Mouse (Mus musculus) forebrain, embryonic 11.5 days (tissue): ENCODE data around the gene Atp8b5. TPM values are rescaled to one million over a fixed set of nuclear protein-coding genes. Genes with fewer than 3 reads are reported as not detected.

Experiments
- ATAC-seq: fragments of 200-750 bp; cut with Nextera tagmentation; replicated peaks from 2 replicates; pipeline ENCODE4 v1.8.0; 2017; ENCODE audit warnings: moderate TSS enrichment; ENCODE audit not compliant: low FRiP score
- DNase-seq: peaks from one replicate; pipeline ENCODE4 v3.0.0-alpha.2; 2017; ENCODE audit warnings: low spot score
- H3K27ac ChIP-seq: fragments of 300-500 bp; sonication (generic); 2 replicates; pipeline ENCODE4 v1.5.1; 2014; ENCODE audit warnings: low read depth, low read length
- H3K27me3 ChIP-seq: fragments of 300-500 bp; sonication (generic); 2 replicates; pipeline ENCODE4 v1.6.1; 2014; ENCODE audit warnings: mild to moderate bottlenecking, low read length, mixed read lengths; ENCODE audit not compliant: control insufficient read depth, insufficient read depth
- H3K36me3 ChIP-seq: fragments of 300-500 bp; sonication (generic); 2 replicates; pipeline ENCODE4 v1.6.1; 2014; ENCODE audit warnings: mild to moderate bottlenecking, low read length, moderate library complexity, mixed read lengths; ENCODE audit not compliant: control insufficient read depth, insufficient read depth
- H3K4me1 ChIP-seq: fragments of 300-500 bp; sonication (generic); replicated peaks from 2 replicates; pipeline ENCODE4 v1.6.1; 2014; ENCODE audit warnings: low read length, mixed read lengths; ENCODE audit not compliant: control insufficient read depth, insufficient read depth
- H3K4me2 ChIP-seq: fragments of 300-500 bp; sonication (generic); 2 replicates; pipeline ENCODE4 v1.6.1; 2014; ENCODE audit warnings: low read depth, mild to moderate bottlenecking, low read length, moderate library complexity, mixed read lengths; ENCODE audit not compliant: severe bottlenecking
- H3K4me3 ChIP-seq: fragments of 300-500 bp; sonication (generic); 2 replicates; pipeline ENCODE4 v1.5.1; 2014; ENCODE audit warnings: low read depth, low read length
- H3K9ac ChIP-seq: fragments of 300-500 bp; sonication (generic); 2 replicates; pipeline ENCODE4 v1.6.1; 2014; ENCODE audit warnings: low read length
- H3K9me3 ChIP-seq: fragments of 300-500 bp; sonication (generic); 2 replicates; pipeline ENCODE4 v1.6.1; 2016; ENCODE audit warnings: low read length, mixed read lengths; ENCODE audit not compliant: control insufficient read depth
- WGBS: fragments of 180-500 bp; shearing (Covaris S2); extraction: QIAGEN DNeasy Blood & Tissue Kit; methylation state at CpG from one replicate; pipeline ENCODE4 v1.1.7; 2014; 5-methylcytosine and 5-hydroxymethylcytosine counted together
- polyA plus RNA-seq: library from polyadenylated mRNA; unstranded; fragments of >200 nt; fragmentation: Nextera tagmentation; extraction: Ambion mirVana; gene quantifications from 2 replicates; pipeline ENCODE4 v1.2.1, GENCODE M21; 2014

Atp8b5 gene
- polyA plus RNA-seq, 1 experiment from 2014 or later = 0.60 TPM

DNA sequence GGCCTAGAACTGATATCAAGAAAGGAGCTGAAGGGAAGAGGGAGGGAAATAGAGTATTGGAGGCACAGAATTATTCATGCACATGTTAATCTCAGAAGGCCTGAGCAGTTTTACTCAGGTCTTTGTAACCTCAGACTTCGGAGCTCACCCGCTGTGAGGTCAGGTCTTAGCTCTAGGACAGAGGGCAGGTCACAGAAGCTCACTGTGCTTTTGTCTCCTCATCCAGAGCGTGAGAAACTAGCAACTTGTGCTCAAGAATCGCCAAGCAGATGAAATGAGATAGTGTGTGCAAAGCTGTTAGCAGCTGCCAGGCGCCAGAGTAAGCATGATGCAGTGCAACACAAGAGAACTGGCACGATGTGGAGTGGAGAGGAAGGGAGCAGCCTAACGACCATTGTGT, 18.9 kb upstream of the Atp8b5 start:
- Histone ChIP-seq H3K36me3 (no peaks in the 10 kb centered on the region), H3K9ac (no peak overlapping the region), H3K4me3 (no peak overlapping the region), H3K9me3 (no peaks in the 10 kb centered on the region), H3K4me2 (no peak overlapping the region), H3K27ac (0 out of 2 replicates have a peak overlapping the region, but pooled peaks have one; percentile 57), H3K27me3 (no peaks in the 10 kb centered on the region), H3K4me1 (peaks cover 3% of the 10 kb centered on the region; the same call in 1 of the 2 replicates)
- WGBS = 10% methylated on average over 7 of the region's 7 CpGs
- peak; percentile 51 for DNase-seq
- peak; percentile 65; the same call in 1 of the 2 replicates for ATAC-seq

- H3K9me3 ChIP-seq = no peaks in the 10 kb centered on the region
- ATAC-seq (no peak), DNase-seq (no peak)
- peak overlapping the region; percentile 20; the same call in 1 of the 2 replicates for H3K27ac ChIP-seq
- no peak overlapping the region for H3K9ac ChIP-seq
- H3K4me1 ChIP-seq = peaks cover 3% of the 10 kb centered on the region; the same call in 1 of the 2 replicates
- no peaks in the 10 kb centered on the region for H3K36me3 ChIP-seq
- H3K27me3 ChIP-seq = no peaks in the 10 kb centered on the region
- H3K4me2 ChIP-seq = no peak overlapping the region
- 63% methylated on average over 2 of the region's 2 CpGs for WGBS
- H3K4me3 ChIP-seq = no peak overlapping the region
Observed at GRCm38 (mm10) chr4:43248909-43249308, 18.1 kb upstream of the Atp8b5 start.

- ATAC-seq = no peak
Observed at GRCm38 (mm10) chr4:43251269-43251668, 15.7 kb upstream of the Atp8b5 start.

DNA sequence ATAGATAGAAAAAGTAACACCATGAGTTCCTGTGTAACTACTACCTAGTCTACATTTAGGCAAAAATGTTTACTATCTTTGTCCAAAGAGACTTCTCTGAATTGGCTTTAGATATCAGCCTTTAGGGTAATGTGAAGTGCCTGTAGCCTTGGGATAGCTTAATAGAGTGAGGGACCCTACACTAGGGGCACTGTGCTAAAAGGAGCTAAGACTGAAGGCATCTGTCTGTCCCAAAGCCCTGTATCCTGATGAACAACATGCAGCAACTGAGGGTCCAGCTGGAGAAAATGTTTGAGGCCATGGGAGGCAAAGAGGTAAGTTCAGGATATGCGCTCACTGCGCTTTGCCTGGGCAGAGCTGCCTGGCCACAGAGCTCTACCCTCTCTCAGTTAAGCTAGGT, 9.9 kb upstream of the Atp8b5 start:
- ATAC-seq (no peak), DNase-seq (no peak)
- H3K9me3 ChIP-seq = no peaks in the 10 kb centered on the region
- no peaks in the 10 kb centered on the region for H3K27me3 ChIP-seq
- no peak overlapping the region for H3K4me2 ChIP-seq
- H3K27ac ChIP-seq = no peak overlapping the region
- 0 out of 2 replicates have a peak, but pooled peaks cover 2% of the 10 kb centered on the region for H3K4me1 ChIP-seq
- 90% methylated on average over 2 of the region's 2 CpGs for WGBS
- no peak overlapping the region for H3K9ac ChIP-seq
- H3K36me3 ChIP-seq = no peaks in the 10 kb centered on the region; the same call in 1 of the 2 replicates
- H3K4me3 ChIP-seq = no peak overlapping the region

More at GRCm38 (mm10) chr4:43251269-43251668, 15.7 kb upstream of the Atp8b5 start:
- no peaks in the 10 kb centered on the region for H3K9me3 ChIP-seq
- 90% methylated on average over 6 of the region's 6 CpGs for WGBS
- no peaks in the 10 kb centered on the region for H3K36me3 ChIP-seq
- H3K9ac ChIP-seq = no peak overlapping the region
- no peak overlapping the region for H3K4me2 ChIP-seq
- H3K27ac ChIP-seq = no peak overlapping the region
- H3K27me3 ChIP-seq = no peaks in the 10 kb centered on the region
- peaks cover 3% of the 10 kb centered on the region; the same call in 1 of the 2 replicates for H3K4me1 ChIP-seq
- H3K4me3 ChIP-seq = no peak overlapping the region
- no peak for DNase-seq

- H3K36me3 ChIP-seq = no peaks in the 10 kb centered on the region; the same call in 1 of the 2 replicates
- DNase-seq = no peak
- 0 out of 2 replicates have a peak, but pooled peaks cover 2% of the 10 kb centered on the region for H3K4me1 ChIP-seq
- H3K27ac ChIP-seq = no peak overlapping the region
- whole genome bisulfite sequencing = 88% methylated on average over 4 of the region's 4 CpGs
- H3K9me3 ChIP-seq = no peaks in the 10 kb centered on the region
- H3K9ac ChIP-seq = no peak overlapping the region
- no peaks in the 10 kb centered on the region for H3K27me3 ChIP-seq
- no peak overlapping the region for H3K4me3 ChIP-seq
- no peak for ATAC-seq
- no peak overlapping the region for H3K4me2 ChIP-seq
Observed at GRCm38 (mm10) chr4:43258556-43258955, 8.4 kb upstream of the Atp8b5 start.

- Histone ChIP-seq H3K4me2 (no peak overlapping the region), H3K4me1 (0 out of 2 replicates have a peak, but pooled peaks cover 2% of the 10 kb centered on the region), H3K27me3 (no peaks in the 10 kb centered on the region), H3K9me3 (no peaks in the 10 kb centered on the region), H3K27ac (no peak overlapping the region), H3K36me3 (no peaks in the 10 kb centered on the region; the same call in 1 of the 2 replicates), H3K9ac (no peak overlapping the region), H3K4me3 (no peak overlapping the region)
- peak; percentile 26 for DNase-seq
- no peak for ATAC-seq
- 83% methylated on average over 3 of the region's 3 CpGs for WGBS
Observed at GRCm38 (mm10) chr4:43259435-43259834, 7.5 kb upstream of the Atp8b5 start.

DNA sequence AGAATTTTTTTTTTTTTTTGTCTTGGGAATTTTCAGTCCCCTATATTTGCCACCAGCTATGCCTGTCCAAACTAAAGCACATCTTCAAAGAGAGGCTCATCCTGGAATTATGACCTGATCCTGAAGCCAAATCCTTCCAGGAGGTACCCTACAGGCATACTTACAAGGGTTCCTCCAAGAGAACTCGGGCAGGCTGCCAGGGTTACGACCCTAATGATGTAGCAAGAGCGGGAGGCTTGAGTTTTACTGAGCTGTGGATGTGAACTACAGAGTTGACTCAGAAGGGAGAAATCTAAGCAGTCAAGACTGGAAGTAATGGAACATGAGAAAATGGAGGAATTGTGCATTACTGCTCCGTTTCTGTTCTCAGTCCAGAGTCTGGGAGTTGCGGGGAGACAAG, 6.9 kb upstream of the Atp8b5 start:
- Histone ChIP-seq H3K4me2 (no peak overlapping the region), H3K4me3 (no peak overlapping the region), H3K27me3 (no peaks in the 10 kb centered on the region), H3K27ac (no peak overlapping the region), H3K9me3 (no peaks in the 10 kb centered on the region), H3K9ac (no peak overlapping the region), H3K4me1 (0 out of 2 replicates have a peak, but pooled peaks cover 2% of the 10 kb centered on the region), H3K36me3 (no peaks in the 10 kb centered on the region; the same call in 1 of the 2 replicates)
- WGBS = 78% methylated on average over 5 of the region's 5 CpGs
- DNase-seq = no peak
- ATAC-seq = no peak

GRCm38 (mm10) chr4:43262821-43263220, 4.1 kb upstream of the Atp8b5 start:
- H3K27me3 ChIP-seq = no peaks in the 10 kb centered on the region
- 92% methylated on average over 6 of the region's 6 CpGs for WGBS
- no peak overlapping the region for H3K4me3 ChIP-seq
- H3K4me2 ChIP-seq = no peak overlapping the region
- no peak overlapping the region for H3K9ac ChIP-seq
- peaks cover 2% of the 10 kb centered on the region; the same call in 1 of the 2 replicates for H3K4me1 ChIP-seq
- DNase-seq (peak; percentile 18), ATAC-seq (no peak)
- no peaks in the 10 kb centered on the region; the same call in 1 of the 2 replicates for H3K36me3 ChIP-seq
- H3K27ac ChIP-seq = no peak overlapping the region
- no peaks in the 10 kb centered on the region for H3K9me3 ChIP-seq

GRCm38 (mm10) chr4:43266146-43266545, 813 bp upstream of the Atp8b5 start:
- WGBS = 58% methylated on average over 2 of the region's 2 CpGs
- DNase-seq (no peak), ATAC-seq (no peak)
- Histone ChIP-seq H3K36me3 (no peaks in the 10 kb centered on the region), H3K9me3 (no peaks in the 10 kb centered on the region), H3K27ac (no peak overlapping the region), H3K4me1 (no peaks in the 10 kb centered on the region; the same call in 1 of the 2 replicates), H3K4me2 (no peak overlapping the region), H3K4me3 (no peak overlapping the region), H3K9ac (no peak overlapping the region), H3K27me3 (no peaks in the 10 kb centered on the region)
